In the genomic region with DNA sequence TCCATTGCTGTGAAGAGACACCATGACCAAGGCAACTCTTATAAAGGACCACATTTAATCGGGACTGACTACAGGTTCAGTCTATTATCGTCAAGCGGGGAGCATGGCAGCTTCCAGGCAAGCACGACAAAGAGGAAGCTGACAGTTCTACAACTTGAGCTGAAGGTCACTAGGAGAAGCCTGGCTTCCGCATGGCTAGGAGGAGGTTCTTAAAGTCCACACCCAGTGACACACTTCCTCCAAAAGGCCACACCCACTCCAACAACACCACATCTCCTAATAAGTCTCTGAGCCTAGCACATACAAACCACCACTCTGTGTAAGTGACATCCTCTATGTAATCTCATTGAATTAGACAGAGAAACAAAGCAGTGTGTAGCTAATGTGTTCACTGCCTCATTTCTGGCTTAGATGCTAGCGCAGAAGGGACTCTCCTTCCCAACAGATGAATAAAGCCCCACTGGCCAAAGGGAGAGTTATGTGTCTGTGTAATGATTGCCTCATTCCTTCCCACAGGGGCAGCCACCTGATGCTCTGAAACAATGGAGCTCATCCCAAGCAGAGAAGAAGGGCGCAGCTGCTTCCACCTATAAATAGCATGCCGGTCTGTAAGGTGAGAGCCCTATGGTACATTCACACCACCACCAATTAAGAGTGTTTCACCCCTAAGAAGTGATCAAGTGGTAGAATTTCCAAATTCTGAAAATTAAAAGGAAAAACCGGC, we compare ENCODE assay signal across 8 mouse cellular contexts. TPM values are rescaled to one million over a fixed set of nuclear protein-coding genes. Genes with fewer than 3 reads are reported as not detected.
A peak's percentile ranks its signal among the peaks of the same experiment; 100 is the strongest.
DNase-seq lines count a peak whose midpoint lies in the region; ATAC-seq and TF ChIP-seq lines count a peak whose summit lies in the region.

No protein-coding gene starts in this region.

- TF ChIP-seq POLR2A in kidney, adult 2 months (IDR thresholded peaks at IDR 0.05; ENCODE audit: low read depth, low read length): no peak

- WGBS in kidney, adult 2 months: 75% methylated on average over 9 of the region's 9 CpGs
- 84% methylated on average over 9 of the region's 9 CpGs for WGBS in embryonic facial prominence, embryonic 14.5 days
- WGBS in liver, embryonic 16.5 days (ENCODE audit: insufficient replicate concordance): 49% methylated on average over 9 of the region's 9 CpGs
- 81% methylated on average over 9 of the region's 9 CpGs for WGBS in stomach, postnatal 0 days

- DNase-seq in kidney, adult 2 months: peak; percentile 44
- DNase-seq in kidney, adult 11 months: no peak
- DNase-seq in embryonic facial prominence, embryonic 14.5 days (ENCODE audit: low spot score): peak; percentile 50
- no peak for DNase-seq in stomach, postnatal 0 days (ENCODE audit: low spot score)
- no peak for DNase-seq in retina, postnatal 1 day
- no peak for DNase-seq in left cerebral cortex, postnatal 36 days (ENCODE audit: low spot score in 2 of 2)
- no peak for DNase-seq in left cerebral cortex, postnatal 10 days (ENCODE audit: extremely low spot score in 1 of 2, low spot score in 2 of 2)

- no peak overlapping the region for H3K4me2 ChIP-seq in embryonic facial prominence, embryonic 14.5 days (ENCODE audit: low read depth, low read length)
- no peak overlapping the region for H3K4me2 ChIP-seq in liver, embryonic 16.5 days (ENCODE audit: low read depth, low read length)
- no peak overlapping the region for H3K4me2 ChIP-seq in stomach, postnatal 0 days (replicated peaks; ENCODE audit: low read depth)

- intact Hi-C loops in left cerebral cortex, postnatal 36 days (cut with DNase I): no loop called here
- intact Hi-C loops in left cerebral cortex, postnatal 10 days (cut with DNase I): no loop called here

- no peaks in the 10 kb centered on the region for H3K27me3 ChIP-seq in kidney, adult 2 months (replicated peaks; ENCODE audit: control insufficient read depth, insufficient read depth, low read length)
- H3K27me3 ChIP-seq in embryonic facial prominence, embryonic 14.5 days (replicated peaks; ENCODE audit: control insufficient read depth, insufficient read depth, low read length): no peaks in the 10 kb centered on the region
- no peaks in the 10 kb centered on the region for H3K27me3 ChIP-seq in liver, embryonic 16.5 days (ENCODE audit: control insufficient read depth, insufficient read depth, low read depth, low read length)
- H3K27me3 ChIP-seq in stomach, postnatal 0 days (ENCODE audit: control insufficient read depth, insufficient read depth, low read length): no peaks in the 10 kb centered on the region

- ATAC-seq in embryonic facial prominence, embryonic 14.5 days (ENCODE audit: low read depth): peak; percentile 85
- ATAC-seq in liver, embryonic 16.5 days (ENCODE audit: low read depth): peak; percentile 27; the same call in 1 of the 2 replicates
- ATAC-seq in stomach, postnatal 0 days (ENCODE audit: low FRiP score, low TSS enrichment): peak; percentile 64

- TF ChIP-seq EP300 in stomach, postnatal 0 days (optimal IDR thresholded peaks at IDR 0.05): no peak

- no peak overlapping the region for H3K27ac ChIP-seq in kidney, adult 2 months (ENCODE audit: insufficient read depth, low read depth, low read length)
- no peak overlapping the region; the same call in 1 of the 2 replicates for H3K27ac ChIP-seq in embryonic facial prominence, embryonic 14.5 days (replicated peaks; ENCODE audit: low read depth, low read length)
- 0 out of 2 replicates have a peak overlapping the region, but pooled peaks have one; percentile 20 for H3K27ac ChIP-seq in liver, embryonic 16.5 days (ENCODE audit: low read length)
- no peak overlapping the region for H3K27ac ChIP-seq in stomach, postnatal 0 days (replicated peaks)

- no peak for TF ChIP-seq CTCF in kidney, adult 2 months (conservative IDR thresholded peaks at IDR 0.05; ENCODE audit: insufficient read depth, insufficient read length, low read depth, low read length)
- TF ChIP-seq CTCF in stomach, postnatal 0 days (IDR thresholded peaks at IDR 0.05; ENCODE audit: low read depth): no peak

- no peak overlapping the region for H3K9ac ChIP-seq in embryonic facial prominence, embryonic 14.5 days (ENCODE audit: low read depth, low read length)
- H3K9ac ChIP-seq in liver, embryonic 16.5 days (ENCODE audit: low read depth, low read length): no peak overlapping the region
- no peak overlapping the region for H3K9ac ChIP-seq in stomach, postnatal 0 days (ENCODE audit: low read length)

- peaks cover 15% of the 10 kb centered on the region for H3K4me1 ChIP-seq in kidney, adult 2 months (ENCODE audit: control insufficient read depth, insufficient read depth, low read length)
- peaks cover 38% of the 10 kb centered on the region for H3K4me1 ChIP-seq in embryonic facial prominence, embryonic 14.5 days (ENCODE audit: control insufficient read depth, insufficient read depth, low read length)
- peaks cover 4% of the 10 kb centered on the region; the same call in 1 of the 2 replicates for H3K4me1 ChIP-seq in liver, embryonic 16.5 days (ENCODE audit: control insufficient read depth, low read depth, low read length)
- 0 out of 2 replicates have a peak, but pooled peaks cover 3% of the 10 kb centered on the region for H3K4me1 ChIP-seq in stomach, postnatal 0 days (replicated peaks; ENCODE audit: control insufficient read depth, insufficient read depth)

- no peak overlapping the region for H3K4me3 ChIP-seq in kidney, adult 2 months (ENCODE audit: insufficient read depth, low read depth, low read length)
- no peak overlapping the region for H3K4me3 ChIP-seq in embryonic facial prominence, embryonic 14.5 days (ENCODE audit: low read depth, low read length)
- no peak overlapping the region for H3K4me3 ChIP-seq in liver, embryonic 16.5 days (ENCODE audit: low read depth, low read length)
- H3K4me3 ChIP-seq in stomach, postnatal 0 days (ENCODE audit: low read depth, low read length): no peak overlapping the region

- H3K36me3 ChIP-seq in kidney, adult 2 months (ENCODE audit: control insufficient read depth, insufficient read depth, low read length): no peaks in the 10 kb centered on the region
- no peaks in the 10 kb centered on the region for H3K36me3 ChIP-seq in embryonic facial prominence, embryonic 14.5 days (ENCODE audit: control insufficient read depth, insufficient read depth, low read length)
- no peaks in the 10 kb centered on the region for H3K36me3 ChIP-seq in liver, embryonic 16.5 days (ENCODE audit: control insufficient read depth, insufficient read depth)
- no peaks in the 10 kb centered on the region for H3K36me3 ChIP-seq in stomach, postnatal 0 days (ENCODE audit: control insufficient read depth, insufficient read depth, low read length)

- no peaks in the 10 kb centered on the region for H3K9me3 ChIP-seq in embryonic facial prominence, embryonic 14.5 days (ENCODE audit: control insufficient read depth, low read length)
- no peaks in the 10 kb centered on the region for H3K9me3 ChIP-seq in liver, embryonic 16.5 days (replicated peaks; ENCODE audit: control insufficient read depth, low read length)
- no peaks in the 10 kb centered on the region for H3K9me3 ChIP-seq in stomach, postnatal 0 days (ENCODE audit: control insufficient read depth, low read length)

RNA-seq across cellular contexts. Expression of gene Rapgef2, which starts 48.5 kb away (rescaled TPM):
- polyA plus RNA-seq in kidney, adult 2 months (2012; rRNA removed): 7.6 and 8.0 TPM in 2 replicates
- 8.5 TPM in 2 replicates for polyA plus RNA-seq in embryonic facial prominence, embryonic 14.5 days (2014; fragmentation: Nextera tagmentation; extraction: Ambion mirVana)
- polyA plus RNA-seq in liver, embryonic 16.5 days (2015; fragmentation: Nextera tagmentation; extraction: Ambion mirVana): 1.0 and 1.4 TPM in 2 replicates
- 2.3 and 2.4 TPM in 2 replicates for polyA plus RNA-seq in stomach, postnatal 0 days (2015; fragmentation: Nextera tagmentation; extraction: Ambion mirVana)
- total RNA-seq in left cerebral cortex, postnatal 36 days (2021): 100 to 1,000 TPM; 114 to 136 TPM
- 10 to 100 TPM; 92.8 to 96.4 TPM for total RNA-seq in left cerebral cortex, postnatal 10 days (2021)

Comparison
In these comparisons a context has a peak if more than half of its experiments do, and no peak if none do; other contexts are left out.
1. DNase-seq: peak in kidney, adult 2 months (single experiment) and embryonic facial prominence, embryonic 14.5 days (single experiment); none in kidney, adult 11 months (single experiment), stomach, postnatal 0 days (single experiment), retina, postnatal 1 day (single experiment), left cerebral cortex, postnatal 36 days (0 of 2) and left cerebral cortex, postnatal 10 days (0 of 2).
2. ATAC-seq: peak in every context shown above with its lines; median percentile 85 in embryonic facial prominence, embryonic 14.5 days; 64 in stomach, postnatal 0 days; 27 in liver, embryonic 16.5 days.